Mouse (Mus musculus) right cerebral cortex, postnatal 25 days (tissue): ENCODE measurements around the gene Sytl2.

Experiments
- DNase-seq: peaks from one replicate; pipeline ENCODE4 v3.0.0; 2022

Sytl2 gene

DNA sequence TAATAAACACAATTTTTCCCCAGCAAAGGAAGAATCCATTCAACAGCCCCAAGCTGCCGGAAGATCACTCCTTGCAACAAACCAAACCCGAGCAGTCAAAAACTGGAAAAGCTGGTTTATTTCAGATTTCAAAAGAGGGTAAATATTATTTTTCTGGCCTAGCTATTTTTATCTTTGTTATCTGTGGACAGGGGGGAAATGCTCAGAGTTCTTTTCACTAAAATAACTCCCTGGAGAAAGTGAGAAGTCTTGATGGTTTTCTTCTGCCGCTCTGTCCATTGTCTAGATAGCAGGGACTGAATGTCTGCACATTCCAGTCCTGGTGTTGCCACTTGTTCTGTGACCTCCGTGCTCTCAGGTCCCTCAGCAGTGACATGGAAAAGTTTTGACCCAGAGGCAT lies 70.8 kb downstream of the Sytl2 start:
- DNase-seq: no peak

DNA sequence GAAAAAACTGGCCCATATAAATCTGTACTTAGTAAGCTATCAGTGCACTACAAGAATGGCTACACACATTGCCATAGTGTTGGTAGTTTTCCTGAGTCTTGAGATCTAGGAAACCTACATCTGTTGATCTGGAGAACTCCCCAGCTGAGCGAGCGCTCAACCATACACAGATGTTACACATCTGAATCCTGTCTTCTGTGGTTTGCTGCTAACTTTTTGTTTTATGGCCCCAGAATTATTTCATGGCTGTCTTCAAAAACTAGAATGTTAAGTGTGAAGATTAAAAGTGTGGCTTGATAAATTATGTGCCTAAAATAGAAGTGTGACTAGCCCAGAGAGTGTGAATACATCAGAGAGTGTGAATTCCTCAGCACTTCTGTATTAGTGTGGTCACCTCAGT lies 82.4 kb downstream of the Sytl2 start:
- DNase-seq: no peak

DNA sequence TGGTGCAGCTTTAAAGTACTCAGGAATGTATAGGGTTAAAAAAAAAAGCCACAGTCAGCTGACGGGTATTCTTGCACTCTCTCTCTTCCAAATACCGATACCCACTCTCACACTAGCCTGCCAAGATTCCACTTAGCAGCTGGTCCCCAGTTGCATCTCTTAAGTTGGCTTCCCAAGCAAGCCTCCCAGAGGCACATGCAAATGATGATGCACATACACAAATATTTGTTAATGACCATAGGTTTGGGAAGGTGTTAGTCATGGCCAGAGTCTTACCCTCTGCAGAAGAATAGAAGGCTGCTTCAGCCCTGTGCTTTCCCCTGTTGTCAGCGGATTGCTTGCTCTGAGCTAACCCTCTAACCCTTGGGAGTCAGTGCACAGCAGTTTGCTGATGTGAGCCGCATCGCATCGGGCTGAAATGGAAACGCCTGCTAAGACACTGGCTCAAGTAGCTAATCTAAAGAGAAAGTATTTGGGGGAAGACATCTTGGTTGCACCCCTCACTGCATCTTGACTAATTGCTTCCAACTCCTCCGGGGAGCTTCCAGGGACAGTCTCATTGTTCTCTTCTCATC lies 84.9 kb downstream of the Sytl2 start:
- DNase-seq: peak; percentile 67

DNA sequence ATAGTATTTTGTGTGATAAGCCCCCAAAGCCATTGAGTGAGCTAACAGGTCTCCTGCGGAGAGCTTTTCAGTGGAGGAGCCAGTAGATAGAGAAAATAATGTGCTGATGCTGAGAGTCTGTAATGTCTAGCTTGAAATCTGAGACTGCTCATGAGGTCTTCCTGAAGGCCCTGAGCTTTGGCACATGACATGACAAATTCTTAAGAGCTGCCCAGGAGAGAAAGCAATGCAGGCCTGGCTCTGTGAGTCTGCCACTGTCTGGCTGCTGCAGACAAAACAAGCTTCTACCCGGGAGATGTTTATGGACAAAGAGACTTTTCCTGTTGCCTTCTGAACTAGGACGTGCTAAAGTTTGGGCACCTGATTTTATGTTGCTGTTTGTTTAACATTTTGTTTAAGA lies 87.7 kb downstream of the Sytl2 start:
- no peak for DNase-seq

DNA sequence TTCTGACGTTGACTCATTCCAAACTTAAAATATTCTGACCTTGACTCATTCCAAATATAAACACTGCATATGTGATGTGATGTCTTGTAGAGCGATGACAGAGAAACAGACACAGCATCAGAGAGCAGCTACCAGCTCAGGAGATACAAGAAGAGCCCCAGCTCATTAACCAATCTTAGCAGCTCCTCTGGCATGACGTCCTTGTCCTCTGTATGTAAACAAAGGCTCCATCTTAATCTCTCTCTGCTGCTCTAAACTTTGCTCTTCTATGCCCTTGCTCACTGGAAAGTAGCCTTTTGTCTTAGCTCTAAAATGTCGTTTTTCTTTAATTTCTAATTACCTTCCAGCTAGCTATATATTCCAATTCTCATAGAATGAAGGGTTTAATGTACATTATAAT lies 93.0 kb downstream of the Sytl2 start:
- no peak for DNase-seq

DNA sequence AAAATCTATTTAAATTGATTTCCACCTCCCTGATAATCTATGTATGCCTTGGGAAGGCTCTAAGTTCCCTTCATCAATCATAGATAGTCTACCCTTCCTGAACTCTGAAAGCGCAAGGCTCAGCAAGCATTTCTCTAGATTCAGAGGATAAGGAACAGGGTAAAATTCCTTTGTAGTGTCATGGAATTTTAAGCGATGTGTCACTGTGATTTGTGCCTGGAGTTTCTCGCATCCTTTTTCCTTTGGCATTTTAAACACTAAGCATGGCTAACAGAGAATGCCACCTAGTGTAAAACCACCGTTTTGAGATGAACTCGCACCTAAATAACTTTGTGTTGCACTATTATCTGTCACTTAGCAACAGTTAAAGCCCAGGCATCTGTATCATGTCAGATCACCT lies 93.9 kb downstream of the Sytl2 start:
- no peak for DNase-seq

DNA sequence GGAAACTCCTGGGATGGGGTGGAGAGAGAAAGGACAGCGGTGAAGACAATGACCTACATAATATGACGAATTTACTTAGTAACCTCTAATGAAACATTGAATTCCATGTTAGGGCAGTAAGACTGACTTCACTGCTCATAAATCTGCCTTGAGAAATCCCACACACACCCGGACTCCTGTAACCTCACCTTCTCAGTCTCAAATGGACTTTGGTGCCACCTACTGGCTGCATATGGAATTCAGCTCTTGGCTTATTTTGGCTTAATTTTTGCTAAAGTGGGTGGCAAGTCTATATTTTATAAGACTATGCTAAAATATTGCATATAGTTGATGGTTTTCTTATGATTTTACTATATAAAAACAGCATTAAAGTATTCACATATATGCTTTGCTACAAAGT lies 107.9 kb downstream of the Sytl2 start:
- peak; percentile 33 for DNase-seq

DNA sequence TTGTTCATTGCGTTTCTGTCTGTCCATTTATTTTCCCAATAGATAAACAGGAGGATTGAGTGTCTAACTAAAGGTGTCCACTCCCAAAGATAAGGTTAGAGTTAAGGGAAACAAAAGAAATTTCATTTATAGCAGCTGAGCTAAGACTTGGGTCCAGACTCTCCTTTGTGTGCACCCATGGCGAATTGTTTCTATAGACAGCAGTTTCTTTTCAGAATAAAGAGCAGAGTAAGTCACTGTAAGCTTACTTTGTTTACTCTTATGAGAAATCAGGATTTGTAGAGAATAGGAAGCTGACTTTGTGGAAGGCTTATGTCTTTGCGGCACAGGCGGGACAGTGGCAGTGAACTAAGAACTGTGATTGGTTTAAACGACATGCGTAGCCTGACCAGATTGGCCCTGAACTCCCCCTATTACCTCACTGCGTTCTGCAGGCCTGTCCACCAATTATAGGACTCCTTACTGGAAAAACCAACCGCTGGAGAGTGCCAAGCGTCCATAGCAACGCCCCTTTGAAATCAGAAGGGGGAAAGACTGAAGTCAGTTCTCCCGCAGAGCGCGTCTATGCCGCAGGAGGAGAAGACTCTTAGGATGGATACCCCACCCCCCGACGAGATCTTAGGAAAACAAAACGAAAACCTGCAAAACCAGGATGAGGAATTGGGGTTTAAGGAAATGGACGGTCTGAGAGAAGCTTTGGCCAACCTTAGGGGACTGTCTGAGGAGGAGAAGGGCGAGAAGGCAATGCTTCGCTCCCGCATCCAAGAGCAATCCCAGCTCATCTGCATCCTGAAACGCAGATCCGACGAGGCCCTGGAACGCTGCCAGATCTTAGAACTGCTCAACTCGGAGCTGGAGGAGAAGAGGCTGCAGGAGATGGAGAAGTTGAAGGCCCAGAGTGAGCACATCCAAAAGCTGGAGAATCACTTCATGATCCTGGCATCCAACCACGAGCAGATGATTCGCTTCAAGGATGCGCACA lies 124.3 kb downstream of the Sytl2 start, which contains the start of gene Ccdc89:
Ccdc89 (plus strand) TSS at position 558 of the 982 bp plus-strand sequence.
- DNase-seq: peak; percentile 74

DNA sequence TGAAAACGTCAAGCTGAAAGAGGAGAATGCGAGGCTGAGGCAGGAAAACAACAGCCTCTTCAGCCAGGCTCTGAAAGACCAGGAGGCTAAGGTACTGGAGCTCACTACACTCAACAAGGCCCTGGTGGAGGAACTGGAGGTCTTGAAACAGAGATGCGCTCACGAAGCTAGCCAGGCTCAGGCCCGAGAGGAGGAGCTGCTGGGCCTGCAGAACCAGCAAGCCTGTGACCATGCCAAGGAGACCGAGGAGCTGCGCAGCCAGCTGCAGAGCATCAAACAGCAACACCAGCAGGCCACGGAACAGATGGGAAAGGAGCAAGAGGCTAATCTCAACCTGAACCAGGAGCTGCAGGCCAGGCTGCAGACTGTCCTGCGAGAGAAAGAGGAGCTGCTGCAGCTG lies 125.0 kb downstream of the Sytl2 start:
- no peak for DNase-seq

DNA sequence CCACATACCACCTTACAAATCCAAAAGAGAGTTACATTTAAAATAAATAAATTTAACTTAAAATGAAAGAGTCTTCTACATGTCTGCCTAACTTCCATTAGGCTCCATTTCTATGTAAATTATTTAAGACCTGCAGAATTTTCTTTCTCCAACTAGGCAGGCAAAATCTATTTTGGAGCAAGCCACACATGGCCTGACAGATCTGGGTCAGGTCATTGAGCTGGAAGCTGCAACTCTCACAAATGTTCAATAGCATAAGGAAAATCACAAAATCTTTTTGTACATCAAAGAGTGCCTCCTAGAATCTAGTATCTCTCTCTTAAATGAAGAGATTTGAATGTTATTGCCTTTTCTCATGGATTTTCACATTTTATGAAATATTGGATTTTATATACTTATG lies 130.2 kb downstream of the Sytl2 start:
- DNase-seq: no peak

DNA sequence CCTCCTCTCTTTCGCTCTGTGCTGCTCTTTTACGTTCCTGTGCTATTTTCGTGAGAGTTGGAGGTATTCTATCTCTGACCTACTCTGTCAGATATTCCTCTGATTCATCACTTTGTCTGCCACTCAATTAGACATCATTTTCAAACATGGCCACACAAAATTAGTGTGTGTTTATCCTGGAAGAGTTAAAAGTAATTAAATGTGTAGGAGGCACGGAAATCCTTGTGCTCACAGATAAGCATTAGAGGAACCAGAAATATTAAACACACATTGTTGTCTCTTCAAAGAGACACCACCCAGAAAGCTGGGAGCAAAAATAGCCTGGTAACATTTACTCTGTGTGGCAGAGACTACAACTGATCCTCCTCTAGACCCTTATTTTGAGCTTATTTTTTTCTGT lies 138.0 kb downstream of the Sytl2 start:
- no peak for DNase-seq

DNA sequence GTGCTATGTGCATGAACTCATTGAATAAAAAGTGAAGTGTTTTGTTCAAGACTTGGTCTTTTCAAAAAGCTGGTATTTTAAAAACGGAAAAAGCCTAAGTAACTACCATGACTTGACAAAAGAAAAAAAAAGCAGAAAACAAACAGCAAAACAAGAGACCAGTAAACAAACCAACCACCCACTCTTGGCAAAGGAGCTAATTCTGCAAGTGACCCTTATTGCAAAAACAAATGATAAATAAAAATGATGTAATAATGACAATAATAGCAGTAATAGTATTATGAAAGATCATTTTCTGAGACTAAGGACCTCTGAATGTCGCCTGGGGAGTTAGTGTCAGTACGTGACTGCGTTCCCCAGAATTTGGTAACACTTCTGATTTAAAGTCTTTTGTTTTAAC lies 140.0 kb downstream of the Sytl2 start:
- no peak for DNase-seq

DNA sequence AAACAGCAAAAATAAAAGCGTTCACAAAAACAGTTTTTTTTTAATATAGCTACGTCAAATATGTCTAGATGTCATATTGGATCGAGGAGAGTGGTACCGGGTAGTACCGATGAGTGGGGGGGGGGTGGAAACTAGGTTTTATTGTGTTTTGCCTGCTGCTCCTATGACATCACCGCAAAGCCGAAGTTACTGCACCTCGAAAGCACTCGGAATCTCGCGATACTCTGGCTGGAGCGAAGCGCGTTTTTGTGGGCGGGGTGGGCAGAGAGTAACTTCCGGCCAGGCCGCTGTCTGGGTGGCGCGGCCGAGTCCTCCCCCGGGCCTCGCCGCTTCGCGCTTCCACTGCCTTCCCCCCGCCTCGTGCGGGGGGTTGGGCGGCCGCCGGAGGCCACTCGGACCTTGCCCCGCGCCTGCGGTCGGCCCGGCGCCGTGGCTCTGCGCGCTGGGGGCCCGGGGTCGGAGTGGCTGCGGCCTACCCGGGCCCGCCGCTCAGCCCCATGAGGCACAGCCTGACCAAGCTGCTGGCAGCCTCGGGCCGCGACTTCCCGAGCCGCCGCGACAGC lies 140.5 kb downstream of the Sytl2 start, which contains the start of gene Crebzf:
Crebzf (plus strand) TSS at position 212 of the 563 bp plus-strand sequence.
- peak; percentile 94 for DNase-seq

DNA sequence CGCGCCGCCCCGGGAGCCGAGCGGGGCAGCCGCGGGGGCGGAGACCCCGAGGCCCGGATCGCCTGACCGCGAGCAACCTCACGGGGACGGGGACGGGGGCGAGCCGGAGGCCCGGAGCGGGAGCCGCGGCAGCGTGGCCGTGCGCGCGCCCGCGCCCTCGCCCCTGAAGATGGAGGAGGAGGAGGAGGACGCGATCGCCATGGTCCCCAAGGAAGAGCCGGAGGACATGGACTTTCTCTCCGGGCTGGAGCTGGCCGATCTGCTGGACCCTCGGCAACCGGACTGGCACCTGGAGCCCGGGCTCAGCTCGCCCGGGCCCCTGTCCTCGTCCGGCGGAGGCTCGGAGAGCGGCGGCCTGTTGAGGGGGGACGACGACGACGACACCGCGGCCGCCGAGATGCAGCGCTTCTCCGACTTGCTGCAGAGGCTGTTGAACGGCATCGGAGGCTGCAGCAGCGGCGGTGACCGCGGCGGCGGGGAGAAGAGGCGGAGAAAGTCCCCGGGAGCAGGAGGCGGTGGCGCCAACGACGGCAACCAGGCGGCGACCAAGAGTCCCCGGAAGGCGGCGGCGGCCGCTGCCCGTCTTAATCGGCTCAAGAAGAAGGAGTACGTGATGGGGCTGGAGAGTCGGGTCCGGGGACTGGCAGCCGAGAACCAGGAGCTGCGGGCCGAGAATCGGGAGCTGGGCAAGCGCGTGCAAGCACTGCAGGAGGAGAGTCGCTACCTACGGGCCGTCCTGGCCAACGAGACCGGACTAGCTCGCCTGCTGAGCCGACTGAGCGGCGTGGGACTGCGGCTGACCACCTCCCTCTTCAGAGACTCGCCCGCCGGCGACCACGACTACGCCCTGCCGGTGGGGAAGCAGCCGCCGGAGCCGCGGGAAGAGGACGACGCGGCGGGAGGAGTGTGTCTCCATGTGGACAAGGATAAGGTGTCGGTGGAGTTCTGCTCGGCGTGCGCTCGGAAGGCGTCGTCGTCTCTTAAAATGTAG lies 141.3 kb downstream of the Sytl2 start:
- DNase-seq: peak; percentile 80

DNA sequence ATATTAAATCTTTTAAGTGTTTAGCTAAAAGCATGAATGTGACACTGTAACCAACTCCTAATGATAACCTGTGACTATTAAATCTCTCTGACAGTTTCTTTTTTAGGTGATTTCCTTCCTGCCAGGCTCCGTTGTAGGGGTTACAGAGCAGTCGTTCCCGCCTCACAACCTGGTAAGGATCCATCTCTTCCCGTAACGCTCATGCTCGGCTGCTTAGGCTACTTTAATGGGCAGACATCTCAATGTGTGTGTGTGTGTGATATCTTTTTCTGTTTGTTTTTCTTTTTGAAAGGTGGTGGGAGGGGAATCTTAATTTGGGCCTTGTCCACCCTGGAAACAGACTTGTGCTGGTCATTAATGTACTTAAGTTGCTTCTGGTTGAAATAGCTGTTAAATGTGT lies 142.2 kb downstream of the Sytl2 start:
- DNase-seq: no peak

DNA sequence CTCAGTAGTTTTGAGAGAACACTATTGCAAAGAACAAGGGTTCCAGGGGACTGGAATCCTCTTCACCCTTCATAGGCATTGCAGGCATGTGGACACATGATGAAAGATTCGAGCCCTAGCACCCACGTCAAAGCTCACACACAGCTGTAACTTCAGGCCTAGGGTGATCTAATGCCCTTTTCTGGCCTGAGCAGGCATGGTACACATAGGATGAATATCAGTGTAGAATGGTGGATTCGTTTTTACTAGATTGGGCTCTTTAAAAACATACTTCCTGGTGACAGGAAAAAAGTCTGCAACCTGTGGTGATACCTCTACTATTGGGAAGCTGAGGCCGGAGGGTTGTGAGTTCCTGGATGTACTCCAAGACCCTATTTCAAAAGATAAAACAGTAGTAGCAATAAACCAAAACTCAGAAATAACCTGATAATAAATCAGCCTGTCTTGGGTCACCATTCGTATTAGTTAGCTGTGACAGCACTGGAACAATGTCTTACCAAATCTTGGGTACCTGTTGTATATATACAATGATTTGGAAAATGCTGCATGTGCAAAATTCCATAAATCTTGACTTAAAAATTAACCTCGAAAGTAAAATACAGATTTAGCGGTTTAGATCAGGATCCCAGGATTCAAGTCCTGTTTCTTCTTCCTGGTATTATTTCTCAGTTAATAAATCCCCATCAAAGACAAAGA lies 154.2 kb downstream of the Sytl2 start:
- no peak for DNase-seq

DNA sequence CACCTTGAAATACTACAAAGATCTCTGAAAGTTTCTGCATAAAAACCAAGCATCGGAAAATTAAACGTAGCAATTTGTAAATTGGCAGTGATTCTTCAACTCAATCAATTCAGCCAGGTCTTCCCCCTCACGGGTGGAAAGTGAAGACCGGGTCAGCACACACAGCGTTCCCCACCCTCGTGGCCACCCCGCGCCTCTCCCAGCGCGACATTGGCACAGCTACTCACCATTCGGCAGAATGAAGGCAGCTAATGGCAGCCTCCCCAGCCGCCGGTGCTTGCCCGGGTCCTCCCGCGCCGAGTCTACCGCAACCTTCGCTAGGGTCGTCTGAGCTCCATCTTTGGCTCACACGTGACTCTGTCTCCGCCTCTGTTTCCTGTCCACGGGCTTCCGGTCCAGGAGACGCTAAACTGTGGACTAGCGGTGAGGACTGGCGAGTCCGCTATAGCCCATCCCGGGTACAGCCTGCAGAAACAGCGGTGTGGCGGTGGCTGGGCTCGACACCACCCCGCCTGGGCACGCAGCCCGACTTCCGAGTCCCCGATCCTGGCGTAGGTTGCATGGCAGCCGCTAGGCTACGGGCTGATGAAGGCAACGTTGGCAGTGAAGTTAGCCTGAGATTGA lies 154.9 kb downstream of the Sytl2 start, which contains the start of gene Tmem126a:
Tmem126a (minus strand) TSS at position 385 of the 624 bp plus-strand sequence.
- DNase-seq: peak; percentile 86

DNA sequence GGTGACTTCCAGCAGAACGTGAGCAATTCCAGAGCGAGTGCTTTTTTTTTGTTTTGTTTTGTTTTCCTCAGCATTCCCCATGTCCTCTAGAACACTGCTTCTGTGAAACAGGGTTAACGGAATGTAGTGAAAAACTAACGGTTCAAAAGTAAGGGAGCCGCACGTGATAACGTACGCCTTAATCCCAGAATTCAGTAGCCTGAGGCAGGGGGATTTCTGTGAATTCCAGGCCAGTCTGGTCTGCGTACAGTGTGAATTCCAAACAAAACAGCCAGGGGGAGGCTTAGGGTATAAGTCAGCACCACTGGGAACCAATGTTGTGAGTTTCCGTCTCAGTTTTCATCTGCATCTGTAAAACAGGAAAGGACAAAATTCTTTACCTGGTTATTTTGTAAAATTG lies 155.5 kb downstream of the Sytl2 start:
- no peak for DNase-seq
